Mouse (Mus musculus) brain, embryonic 14.5 days (tissue): ENCODE measurements around the gene Tmem150a. TPM values are rescaled to one million over a fixed set of nuclear protein-coding genes. Genes with fewer than 3 reads are reported as not detected.

Experiments used
- DNase-seq: peaks from one replicate; pipeline ENCODE4 v3.0.0-alpha.2; 2011; ENCODE audit warnings: low read depth
- CTCF ChIP-seq: fragments of 200-500 bp; IDR thresholded peaks from 2 replicates; pipeline ENCODE4 v1.5.1; 2012; ENCODE audit warnings: inconsistent platforms, mild to moderate bottlenecking, moderate library complexity, borderline replicate concordance; ENCODE audit not compliant: insufficient read depth, insufficient read length; ENCODE audit errors: extremely low read depth
- POLR2A ChIP-seq: fragments of 200-500 bp; IDR thresholded peaks from 2 replicates; pipeline ENCODE4 v1.6.1; 2012; ENCODE audit warnings: mild to moderate bottlenecking, inconsistent platforms, borderline replicate concordance; ENCODE audit not compliant: poor library complexity, insufficient read depth, insufficient read length, severe bottlenecking; ENCODE audit errors: extremely low read depth
- polyA plus RNA-seq: library from polyadenylated mRNA; depleted of rRNA; stranded (reverse); fragments of >200 nt; gene quantifications from 2 replicates; pipeline ENCODE4 v1.2.3, GENCODE M21; 2012; rRNA removed

Tmem150a gene
- polyA plus RNA-seq: 37.0 and 42.9 TPM in 2 replicates

GRCm38 (mm10) chr6:72355066-72355911 is at the start of gene Tmem150a:
Gene Tmem150a, plus strand, starts transcription at chr6:72355447.
- DNase-seq: peak; percentile 78
- TF ChIP-seq CTCF (peak; percentile 38; the same call in 1 of the 2 replicates), POLR2A (no peak)

DNA sequence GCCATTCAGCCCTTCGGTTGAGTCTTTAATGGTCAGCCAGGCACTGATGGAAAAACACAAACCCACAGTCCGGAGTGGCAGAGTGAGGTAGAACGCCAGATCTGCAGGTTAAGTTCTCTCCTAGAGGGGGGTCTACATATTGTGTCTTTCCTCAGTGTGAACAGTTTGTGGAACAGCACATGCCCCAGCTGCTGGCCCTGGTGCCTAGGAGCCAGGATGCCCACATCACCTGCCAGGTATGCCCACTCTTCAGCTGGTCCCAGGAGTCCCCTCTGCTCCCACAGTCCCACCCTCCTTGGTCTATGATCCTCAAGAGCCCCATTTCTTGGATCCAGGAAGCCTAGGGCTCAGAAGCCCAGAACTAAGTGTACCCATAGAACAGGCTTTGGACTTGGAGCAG is 43.0 kb upstream of the Tmem150a start:
- TF ChIP-seq CTCF: no peak
- no peak for TF ChIP-seq POLR2A
- no peak for DNase-seq

GRCm38 (mm10) chr6:72313124-72313867 is 42.0 kb upstream of the Tmem150a start:
- DNase-seq: no peak
- TF ChIP-seq POLR2A (no peak), CTCF (no peak)

DNA sequence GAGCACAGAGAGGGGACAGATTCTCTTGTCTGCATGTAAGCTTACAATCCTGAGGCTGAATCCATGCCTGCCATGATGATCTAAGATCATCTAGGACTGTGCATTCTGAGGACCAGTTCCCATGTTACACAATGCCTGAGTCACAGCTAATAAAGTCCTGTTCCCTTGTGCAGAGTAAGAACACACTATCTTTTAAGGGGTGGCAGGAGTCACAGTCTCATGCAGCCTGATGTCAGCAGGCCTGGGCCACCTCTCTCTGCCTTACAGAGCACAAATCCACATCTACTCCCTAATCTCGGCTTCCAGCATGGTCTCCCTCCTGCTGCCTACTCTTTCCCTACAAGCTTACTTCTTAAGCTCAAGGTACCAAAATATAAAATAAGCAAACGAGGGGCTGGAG is 39.9 kb upstream of the Tmem150a start:
- TF ChIP-seq CTCF (no peak), POLR2A (no peak)
- no peak for DNase-seq

DNA sequence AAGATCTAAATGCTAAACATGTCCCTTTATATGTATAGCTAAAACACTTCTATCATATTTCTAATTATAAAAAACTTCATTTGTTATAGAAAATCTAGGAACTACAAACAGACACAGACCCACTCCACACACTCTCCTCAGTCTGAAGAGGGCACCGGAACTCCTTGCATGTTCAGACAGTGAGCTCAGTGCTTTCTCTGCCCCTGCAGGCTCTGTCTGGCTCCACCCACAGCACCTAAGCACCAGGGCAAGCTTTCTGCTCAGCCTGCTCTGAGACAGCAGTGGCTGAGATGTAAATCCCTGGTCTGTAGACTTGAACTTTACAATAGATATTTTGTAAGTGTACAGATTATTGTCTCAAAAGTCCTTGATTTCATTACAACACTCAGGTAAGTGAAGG is 39.2 kb upstream of the Tmem150a start:
- TF ChIP-seq POLR2A: no peak
- no peak for TF ChIP-seq CTCF
- DNase-seq: no peak

DNA sequence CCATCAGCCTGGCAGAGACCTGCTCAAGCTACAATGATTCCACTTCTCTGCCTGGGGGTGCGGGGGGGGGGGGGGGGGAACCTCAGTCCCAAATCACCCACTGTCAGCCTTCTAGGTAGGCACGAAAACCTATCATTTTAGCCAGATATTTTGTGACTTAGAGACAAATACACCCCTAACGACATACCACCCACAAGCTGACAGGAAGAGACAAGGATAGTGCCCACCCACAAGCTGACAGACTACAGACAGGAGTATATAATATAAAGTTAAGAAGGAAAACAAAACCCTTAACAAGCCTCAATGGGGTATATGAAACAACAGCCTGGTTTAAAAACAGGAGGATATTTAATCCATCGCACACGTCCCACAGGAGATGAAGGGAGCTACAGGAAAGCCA is 36.8 kb upstream of the Tmem150a start:
- TF ChIP-seq CTCF (no peak), POLR2A (no peak)
- DNase-seq: no peak

GRCm38 (mm10) chr6:72319019-72319418 is 36.2 kb upstream of the Tmem150a start:
- DNase-seq: peak; percentile 46
- TF ChIP-seq CTCF (peak; percentile 45; the same call in 1 of the 2 replicates), POLR2A (no peak)

DNA sequence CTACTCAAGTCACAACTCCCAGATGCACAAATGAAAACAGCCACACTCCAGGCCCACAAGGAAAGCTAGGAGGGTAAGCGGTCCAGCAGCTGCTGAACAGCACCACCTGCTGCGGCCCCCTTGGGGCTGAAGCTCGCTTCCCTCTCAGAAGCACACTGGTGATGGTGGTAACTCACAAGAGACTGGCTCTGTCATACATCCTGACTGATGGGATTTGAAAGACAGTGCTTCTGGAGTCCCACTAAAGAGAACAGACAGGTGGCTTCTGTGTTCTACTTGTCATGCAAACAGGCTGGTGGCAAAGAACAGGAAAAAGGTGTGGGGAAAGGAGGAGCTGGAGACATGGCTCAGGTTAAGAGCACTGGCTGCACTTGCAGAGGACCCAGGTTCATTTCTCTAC is 32.3 kb upstream of the Tmem150a start:
- TF ChIP-seq POLR2A (no peak), CTCF (no peak)
- no peak for DNase-seq

GRCm38 (mm10) chr6:72323786-72324508 is 31.3 kb upstream of the Tmem150a start:
- no peak for DNase-seq
- TF ChIP-seq CTCF (no peak), POLR2A (no peak)

DNA sequence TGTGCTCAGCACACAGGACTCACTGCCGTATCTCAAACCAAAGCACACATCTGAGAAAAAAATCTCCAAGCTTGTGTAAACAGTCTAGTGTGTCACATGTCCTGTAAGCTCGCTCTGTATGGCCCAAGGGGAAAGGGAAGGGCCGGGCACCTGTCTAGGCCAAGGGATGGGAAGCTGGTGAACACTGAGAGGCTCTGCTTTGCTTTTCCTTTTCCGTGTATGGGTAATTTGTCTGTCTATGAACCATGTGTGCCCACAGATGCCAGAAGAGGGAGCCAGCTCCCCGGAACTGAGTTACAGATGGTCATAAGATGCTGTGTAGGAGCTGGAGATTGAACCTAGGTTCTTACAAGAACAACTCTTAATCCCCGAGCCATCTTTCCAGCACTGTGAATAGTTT is 29.0 kb upstream of the Tmem150a start:
- TF ChIP-seq CTCF (peak; percentile 36; the same call in 1 of the 2 replicates), POLR2A (no peak)
- peak; percentile 45 for DNase-seq

DNA sequence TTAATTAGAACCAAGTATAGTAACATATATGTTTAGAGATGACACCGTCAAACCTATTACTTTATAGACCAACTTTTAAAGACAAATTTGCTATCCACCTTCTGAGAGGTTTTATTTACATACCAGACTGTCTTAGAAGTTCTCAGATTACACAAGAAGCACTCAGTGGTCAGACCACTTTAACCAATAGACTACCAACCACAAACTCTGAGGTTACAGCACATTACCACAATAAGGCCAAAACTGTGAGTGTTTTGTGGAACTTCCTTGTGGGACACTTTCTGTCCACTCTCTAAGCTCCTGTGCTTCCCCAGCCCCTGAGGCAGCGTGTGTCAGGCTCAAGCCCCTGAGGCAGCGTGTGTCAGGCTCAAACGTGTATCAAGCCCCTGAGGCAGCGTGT is 26.2 kb upstream of the Tmem150a start:
- DNase-seq: no peak
- no peak for TF ChIP-seq POLR2A
- no peak for TF ChIP-seq CTCF
